Mouse (Mus musculus): ENCODE data around the gene Tmem164. TPM values are rescaled to one million over a fixed set of nuclear protein-coding genes. Genes with fewer than 3 reads are reported as not detected.
A peak's percentile ranks its signal among the peaks of the same experiment; 100 is the strongest.

Tmem164 gene
- total RNA-seq, 2 experiments from 2014 or later, result 52.2 to 69.6 TPM

DNA sequence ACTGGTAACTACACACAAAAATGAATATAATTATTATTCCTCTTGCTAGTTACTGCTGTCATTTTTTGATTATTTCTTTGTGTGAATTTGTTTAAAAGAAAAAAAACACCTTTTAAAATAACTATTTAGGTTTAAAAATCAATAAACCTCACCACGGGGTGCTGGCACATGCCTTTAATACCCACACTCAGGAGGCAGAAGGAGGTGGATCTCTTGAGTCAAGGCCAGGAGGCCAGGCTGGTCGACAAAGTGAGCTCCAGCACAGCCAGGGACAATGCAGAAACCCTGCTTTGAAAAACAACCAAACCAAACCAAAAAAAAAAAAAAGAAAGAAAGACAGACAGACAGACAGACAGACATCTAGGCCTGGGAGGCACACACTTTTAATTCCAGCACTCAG lies 12.1 kb downstream of the Tmem164 start:
- no peak for DNase-seq

DNA sequence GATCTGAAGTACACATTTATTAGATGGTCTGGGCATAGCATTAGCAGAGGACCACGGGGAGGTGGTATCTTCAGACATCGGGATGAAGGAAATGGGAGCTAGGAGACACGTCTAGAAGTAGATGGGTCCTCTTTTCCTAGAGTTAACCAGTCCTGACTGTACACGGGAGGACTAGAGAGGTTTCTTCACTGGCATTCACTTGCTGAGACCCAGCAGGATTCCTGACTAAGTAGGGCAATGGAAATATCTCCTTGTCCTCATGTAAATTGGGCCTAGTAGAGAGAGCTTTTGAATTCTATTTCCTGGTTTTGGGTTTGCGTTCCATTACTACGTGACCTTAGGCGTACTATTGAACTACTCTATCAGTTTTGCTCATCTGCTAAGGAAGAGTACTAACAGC lies 13.1 kb downstream of the Tmem164 start:
- DNase-seq, result no peak

DNA sequence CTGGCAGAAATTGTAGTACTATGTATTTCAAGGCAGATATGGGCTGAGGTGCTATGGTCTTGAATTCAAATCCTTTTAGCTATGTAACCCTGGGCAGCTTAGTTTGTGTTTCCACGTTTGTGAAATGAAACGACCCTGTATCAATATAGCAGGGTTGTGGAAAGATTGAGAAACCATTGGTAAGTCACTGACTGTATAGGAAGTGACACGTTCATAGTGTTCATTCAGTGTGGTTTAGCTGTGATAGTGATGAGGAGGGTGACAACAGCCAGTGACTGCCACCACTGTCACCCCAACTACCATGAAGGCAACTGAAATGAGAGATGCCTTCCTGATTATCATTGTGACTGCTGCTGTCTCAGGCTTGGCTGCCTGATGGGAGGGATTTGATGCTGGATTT lies 13.7 kb downstream of the Tmem164 start:
- DNase-seq, result no peak

DNA sequence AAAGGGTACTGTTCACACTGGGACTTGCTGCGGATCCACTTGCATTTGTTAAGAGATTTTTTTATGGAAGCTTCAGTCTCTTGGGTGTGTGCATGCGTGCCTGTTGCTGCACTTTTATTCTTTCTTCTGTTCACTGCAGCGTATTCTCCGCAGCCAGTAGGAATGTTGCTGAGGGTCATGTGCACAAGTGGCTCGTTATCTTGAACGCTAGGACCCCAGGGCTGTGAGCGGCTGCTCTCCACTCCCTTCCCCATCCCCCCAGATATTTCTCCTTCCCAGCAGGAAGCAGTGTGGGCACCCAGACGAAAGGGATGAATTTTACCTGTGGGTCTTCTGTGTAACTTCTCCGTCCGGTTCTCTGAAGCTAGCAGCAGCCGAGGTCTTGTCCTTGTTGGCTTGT lies 15.6 kb downstream of the Tmem164 start:
- no peak for DNase-seq

DNA sequence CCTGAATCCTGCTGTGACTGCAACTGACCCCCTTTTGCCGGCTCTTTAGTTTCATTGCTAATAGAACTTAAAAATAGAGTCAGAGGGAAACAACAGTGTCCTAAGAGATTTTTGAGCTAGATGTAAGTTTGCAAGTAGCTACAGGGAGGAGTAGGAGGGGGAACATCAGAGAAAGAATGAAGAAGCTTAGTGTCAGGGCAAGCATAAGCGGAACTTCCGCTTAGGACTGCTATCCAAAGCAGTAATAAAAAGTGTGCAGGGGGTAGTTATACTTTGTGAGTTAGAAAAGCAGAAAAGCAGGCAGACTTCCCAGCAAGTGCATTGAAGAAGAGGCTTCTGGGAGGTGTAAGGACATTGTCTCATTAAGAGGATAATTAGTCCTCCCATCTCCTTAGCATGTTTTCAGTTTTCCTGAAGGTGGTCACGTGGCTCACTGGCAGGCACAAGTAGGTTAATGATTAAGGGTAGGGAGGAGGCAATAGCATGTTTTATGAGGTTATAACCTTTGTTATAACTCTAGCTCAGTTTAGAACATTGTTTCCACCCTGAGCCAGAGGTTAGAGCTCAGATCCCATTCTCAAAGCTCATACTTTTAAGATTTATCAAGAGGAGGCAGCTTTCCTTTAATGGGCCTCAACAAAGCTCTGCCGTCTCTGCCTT lies 16.5 kb downstream of the Tmem164 start:
- no peak for DNase-seq

DNA sequence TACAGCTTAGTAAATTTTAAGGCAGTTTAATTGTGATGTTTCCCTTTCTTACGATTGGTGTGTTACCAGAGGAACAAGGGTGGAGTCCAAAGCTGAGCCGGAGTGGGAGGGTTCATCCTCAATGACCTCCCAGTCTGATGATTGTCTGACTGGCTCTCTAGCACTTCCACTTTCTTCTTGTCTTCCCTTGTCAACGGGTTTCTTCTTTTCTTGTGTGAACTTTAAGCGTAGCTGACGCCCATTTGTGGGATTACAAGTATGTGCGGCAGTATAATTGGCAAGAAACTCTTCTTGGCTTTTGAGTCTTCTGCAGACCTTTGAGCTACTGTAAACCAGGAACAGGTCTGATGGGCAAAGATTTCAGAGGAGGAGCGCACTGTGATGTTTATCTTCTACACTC lies 17.0 kb downstream of the Tmem164 start:
- no peak for DNase-seq

DNA sequence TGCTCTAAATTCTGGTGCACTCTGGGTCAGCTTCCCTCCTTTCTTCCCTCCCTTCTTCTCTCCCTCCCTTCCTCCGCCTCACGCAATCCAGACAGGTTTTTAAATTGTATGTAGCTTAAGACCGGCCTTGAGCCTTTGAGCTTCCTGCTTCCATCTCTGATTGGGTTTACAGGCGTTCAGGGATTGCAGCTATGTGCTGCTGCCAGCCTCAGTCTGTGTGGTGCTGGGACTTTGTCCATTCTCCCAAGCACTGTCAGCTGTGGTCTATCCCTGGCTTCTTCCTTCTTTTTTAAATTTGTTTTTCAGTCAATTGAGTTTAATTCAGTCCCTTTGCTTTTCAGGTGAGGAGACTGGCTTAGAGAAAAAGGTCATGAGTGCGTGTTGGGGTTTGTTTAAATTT lies 20.9 kb downstream of the Tmem164 start:
- no peak for DNase-seq

DNA sequence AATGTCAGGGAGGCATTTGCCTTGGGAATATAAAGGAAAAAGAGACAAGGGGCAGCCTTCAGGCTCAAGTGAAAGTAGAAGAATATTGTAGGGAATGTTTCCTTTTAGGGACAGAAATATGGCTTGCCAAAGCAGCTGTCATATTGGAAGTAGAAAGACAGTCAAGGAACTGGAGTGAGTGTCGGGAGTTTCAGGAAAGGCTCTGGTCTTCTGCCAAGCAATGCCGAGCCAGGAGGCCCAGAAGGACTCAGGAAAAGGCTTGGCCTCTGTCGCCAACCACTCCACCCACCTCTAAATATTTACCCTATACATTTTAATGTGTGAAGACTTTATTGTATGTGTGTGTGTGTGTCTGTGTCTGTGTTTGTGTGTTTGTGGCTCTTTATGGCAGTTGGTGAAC lies 21.4 kb downstream of the Tmem164 start:
- peak; percentile 54 for DNase-seq

DNA sequence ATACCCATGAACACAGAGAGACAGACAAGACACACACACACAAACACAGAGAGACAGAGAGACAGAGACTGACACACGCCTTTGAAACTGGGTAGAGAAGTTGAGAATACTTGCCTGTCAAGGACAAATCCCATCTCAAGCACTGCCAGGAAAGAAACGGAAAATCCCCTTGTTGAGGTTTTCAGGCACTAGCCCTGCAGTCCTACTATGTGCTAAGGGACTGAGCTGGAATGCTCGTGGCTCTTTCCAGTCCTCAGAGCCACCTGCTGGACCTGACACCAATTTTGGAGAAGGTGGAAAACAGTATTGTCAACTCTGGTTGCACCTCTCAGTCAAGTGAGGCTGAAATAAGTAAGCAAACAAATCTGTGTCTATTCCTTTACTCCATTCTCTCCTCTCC lies 22.7 kb downstream of the Tmem164 start:
- DNase-seq, result no peak

DNA sequence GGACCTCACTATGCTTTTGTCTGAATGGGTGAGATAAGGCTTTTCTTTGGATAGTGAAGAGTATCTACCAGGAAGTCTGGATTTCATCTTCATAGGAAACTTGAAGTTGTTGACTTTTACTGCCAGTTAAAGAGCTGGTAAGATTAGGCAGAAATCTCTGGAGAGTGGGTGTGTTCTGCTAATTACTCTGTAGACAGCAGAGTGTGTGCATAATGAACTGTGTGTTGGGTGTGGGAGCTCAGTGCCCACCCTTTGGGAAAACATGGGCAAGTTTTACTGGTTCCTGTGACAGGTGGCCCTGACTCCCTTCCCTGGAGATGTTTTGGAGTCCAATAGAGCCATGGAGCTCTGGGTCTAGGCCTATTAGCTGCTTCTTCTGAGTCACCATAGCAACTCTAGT lies 27.1 kb downstream of the Tmem164 start:
- DNase-seq, result no peak

DNA sequence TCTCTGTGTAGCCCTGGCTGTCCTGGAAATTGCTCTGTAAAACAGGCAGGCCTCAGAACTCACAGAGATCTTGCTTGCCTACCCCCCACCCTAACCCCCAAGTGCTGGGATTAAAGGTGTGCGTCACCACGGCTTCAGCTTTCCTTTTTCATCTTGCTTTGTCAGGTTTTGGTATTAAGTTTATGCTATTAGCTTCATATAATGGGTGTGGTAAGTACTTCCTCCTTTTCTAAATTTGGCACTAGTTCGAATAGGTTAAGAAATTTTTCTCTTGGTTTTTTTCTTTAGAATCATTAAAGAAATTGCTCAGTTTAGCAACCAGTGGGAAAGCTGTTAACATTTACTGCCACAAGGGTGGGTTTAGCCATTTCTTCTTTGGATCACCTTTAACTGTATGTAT lies 34.8 kb downstream of the Tmem164 start:
- DNase-seq, result no peak

DNA sequence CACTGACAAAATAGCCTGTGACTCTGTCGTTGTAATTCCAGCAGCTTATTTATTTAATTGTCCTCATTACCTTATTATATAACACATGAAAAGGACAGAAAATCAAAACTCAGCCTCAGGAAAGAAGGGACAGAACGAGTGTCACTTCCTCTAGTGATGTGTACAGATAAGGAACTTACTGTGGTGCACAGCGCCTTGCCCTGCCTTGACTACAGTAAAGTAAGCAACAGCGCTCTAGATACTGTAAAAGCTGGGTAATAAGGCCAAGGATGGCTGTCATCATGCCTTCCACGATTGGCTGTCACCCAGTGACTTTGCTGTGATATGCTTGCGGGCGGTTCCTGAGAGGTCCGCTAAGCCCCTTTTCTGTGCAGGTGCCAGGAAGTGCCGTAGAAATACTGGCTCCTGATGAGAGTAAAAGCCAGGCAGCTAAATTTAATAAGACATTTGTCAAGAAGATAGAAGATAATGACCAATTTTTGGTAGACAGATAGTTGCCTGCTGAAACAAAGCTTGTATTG lies 36.8 kb downstream of the Tmem164 start:
- DNase-seq, result peak; percentile 25

DNA sequence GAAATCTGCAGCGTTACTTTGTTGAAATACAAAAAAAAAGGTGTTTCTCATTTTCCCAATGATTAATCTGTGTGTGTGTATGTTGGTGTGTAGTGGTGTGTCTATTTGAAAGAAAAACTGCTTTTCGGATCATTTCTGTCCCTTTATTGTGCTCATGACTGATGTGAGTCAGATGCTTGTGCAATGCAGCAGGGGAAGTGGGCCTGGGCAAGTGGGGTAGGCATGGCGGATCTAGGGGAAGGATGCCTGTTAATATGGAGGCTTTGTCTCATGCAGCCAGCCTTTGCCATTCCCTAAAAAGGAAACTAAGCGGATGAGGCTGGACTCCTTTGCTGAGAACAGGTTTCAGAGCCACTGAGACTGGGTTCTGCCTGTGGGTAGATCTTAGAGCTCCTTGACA lies 37.6 kb downstream of the Tmem164 start:
- no peak for DNase-seq

DNA sequence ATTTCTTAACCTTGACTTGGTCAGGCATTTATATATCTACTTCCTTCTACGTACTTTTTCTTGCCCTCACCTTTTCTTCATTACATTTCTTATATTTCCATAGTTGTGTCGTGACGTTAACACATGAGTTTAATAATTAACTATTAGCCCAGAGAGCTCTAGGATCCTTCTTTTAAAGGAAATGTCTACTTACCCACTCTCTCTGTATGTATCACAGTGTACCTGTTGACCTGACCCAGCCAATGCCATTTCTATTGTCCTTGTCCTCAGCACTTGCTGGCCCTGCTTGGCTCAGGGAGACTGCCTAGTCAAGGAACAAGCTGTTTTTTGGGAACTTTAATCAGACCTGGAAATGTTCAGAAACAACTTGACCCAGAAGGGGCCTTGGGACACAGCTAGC lies 40.7 kb downstream of the Tmem164 start:
- no peak for DNase-seq

DNA sequence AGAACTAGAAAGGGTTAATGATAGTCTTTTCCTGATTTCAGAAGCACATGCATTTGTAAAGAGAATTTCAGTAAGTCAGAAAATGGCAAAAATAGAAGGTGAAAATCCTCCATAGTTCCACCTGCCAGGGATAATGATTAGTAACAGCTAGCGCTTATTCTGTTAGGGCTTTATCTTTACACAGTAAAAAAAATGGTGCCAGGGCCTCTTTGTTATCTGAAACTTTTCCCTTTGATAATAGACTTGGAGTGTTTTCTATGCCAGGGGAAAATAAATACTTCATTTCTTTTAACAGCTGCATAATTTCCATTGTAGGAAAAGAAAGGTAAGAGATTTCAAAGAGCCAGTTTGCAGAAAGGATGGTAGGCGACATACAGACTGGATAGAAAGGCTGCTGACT lies 43.0 kb downstream of the Tmem164 start:
- no peak for DNase-seq

DNA sequence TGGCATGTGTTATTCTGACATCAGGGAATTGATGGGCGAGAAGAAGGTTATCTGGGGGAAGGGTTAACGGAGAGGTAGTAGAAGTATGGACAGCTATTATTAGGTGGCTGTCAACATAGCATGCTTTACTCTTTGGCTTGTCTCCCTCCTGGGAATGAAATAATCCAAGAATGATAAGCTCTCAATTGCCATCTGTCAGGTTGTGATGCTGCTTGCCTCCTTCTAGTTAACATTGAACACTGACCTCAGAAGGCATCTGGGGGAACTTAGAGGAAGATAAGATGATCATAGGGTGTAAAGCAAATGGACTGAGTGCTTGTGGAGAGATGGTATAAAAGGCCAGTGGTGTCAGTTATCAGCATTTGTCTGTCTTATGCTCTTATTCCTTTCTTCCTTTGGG lies 44.4 kb downstream of the Tmem164 start:
- DNase-seq, result no peak

DNA sequence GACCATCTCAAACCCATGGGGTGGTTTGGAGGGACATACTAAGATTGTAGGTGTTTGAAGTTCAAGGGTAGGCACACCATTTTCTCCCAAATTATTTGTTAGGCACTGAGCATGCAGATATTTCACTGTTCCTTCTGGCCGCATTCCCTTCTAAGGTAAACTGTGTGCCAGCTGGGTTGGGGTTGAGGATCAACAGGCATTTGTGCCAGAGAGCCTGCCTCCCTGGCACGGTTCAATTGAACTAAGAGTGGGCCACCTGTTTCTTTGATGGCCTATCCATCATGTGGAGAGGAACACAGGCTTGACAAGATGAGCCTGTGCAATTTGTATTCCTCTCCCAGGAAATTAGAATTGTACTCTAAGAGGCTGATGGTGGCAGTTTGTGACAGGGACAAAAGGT lies 45.1 kb downstream of the Tmem164 start:
- no peak for DNase-seq

DNA sequence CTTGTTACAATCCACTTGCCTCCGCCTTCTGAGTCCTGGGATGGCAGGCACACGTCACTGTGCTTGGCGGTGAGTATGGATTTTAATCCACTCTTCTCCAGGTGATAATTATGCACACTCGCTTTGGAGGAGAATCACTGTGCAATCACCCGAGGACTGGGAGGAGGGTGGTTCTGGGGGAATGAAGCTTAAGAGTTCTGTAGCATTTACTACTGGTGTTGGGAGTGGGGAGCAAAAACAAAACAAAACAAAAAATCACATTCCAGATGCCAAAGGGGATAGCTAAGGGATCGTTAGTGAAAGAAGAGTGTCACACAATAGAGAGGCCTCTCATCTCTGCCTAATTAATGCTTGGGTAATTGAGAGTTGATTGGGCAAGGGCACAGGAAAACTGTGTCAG lies 46.6 kb downstream of the Tmem164 start:
- DNase-seq, result no peak

DNA sequence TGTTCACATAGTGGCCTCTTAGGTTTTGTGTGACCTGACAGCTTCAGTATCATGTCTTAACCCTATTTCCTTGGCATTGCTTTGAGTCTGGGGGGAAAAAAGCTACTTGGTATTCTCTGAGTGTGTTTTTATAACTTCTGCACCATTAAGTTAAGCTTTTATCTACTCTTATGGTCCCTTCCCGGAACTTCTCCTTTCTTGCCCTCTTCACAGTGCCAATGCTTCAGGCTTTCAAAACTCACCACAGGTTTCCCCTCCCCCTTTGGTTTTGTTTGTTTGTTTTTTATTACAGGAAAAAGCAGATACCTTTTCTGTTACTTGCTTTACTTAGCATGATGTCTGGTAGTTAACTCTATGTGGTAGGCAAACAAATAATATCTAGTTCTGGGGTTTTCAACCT lies 47.8 kb downstream of the Tmem164 start:
- DNase-seq, result no peak

DNA sequence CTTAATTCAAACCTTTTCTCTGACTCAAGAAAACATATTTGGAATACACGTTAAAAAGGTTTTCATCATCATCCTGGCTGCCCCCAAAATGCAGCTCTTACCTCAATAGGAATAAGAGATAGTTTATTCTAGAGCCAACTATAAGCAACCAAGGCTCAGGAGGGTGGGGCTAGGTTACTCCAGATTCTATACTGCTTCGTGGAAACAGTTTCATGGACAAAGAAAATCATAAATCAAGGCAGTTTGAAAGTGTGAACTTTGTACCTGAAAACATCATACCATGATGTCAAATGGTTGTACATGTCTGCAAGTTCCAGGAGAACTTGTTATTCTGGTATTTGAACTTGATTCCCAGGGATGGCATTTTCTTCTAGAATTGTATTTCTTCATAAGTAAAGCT lies 48.3 kb downstream of the Tmem164 start:
- no peak for DNase-seq

DNA sequence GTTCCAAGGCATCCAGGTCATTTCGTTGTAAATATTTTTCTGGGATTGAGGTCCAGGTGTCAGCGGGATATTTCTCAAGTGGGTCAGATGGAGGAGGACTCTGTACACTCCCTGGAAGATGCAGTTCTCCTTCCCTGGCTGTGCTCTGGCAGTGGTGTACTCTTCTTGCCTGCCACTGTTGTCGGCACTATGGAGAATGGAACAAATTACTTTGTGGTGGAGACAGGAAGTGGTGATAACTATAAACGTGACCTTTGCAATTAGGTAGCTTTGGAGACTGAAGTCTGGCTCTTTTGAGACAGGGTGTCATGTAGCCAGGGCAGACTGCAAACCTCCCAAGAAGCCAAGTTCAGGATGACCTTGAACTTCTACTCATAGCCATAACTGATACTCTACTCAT lies 55.9 kb downstream of the Tmem164 start:
- no peak for DNase-seq

DNA sequence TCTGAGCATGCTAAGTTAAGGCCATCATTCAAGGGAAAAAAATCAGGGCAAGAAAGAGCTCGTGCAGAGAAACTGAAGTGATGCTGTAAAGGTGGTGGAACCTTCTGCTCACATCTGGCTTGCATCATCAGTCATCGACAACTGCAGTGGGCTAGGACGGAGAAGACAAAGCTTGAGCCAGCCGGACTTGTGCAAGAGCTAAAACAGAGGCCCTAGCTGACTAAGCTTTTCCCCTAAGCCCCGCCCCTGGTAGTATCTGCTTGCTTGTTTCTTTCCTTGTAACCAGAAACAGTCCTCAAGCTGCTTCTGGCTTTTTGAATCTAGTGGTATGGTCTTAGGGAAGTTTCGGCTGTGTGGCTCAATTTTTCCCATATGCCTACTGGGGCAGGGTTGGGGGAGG lies 56.5 kb downstream of the Tmem164 start:
- peak; percentile 15 for DNase-seq

DNA sequence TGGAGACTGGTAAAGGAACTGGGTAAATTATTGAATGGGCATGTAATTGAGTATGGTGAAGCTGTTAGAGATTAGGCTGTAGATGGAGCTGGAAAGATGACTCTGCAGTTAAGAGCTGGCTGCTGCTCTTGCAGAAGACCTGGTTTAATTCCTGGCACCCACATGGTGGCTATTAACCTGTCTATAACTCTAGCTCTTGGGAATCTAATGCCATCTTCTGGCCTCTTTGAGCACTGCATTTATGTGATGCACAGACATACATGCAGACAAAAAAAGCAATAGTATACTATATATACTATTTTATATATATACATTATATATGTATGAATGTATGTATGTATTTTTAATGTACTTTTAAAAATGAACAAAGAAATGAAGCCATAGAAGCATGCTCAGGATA lies 66.2 kb downstream of the Tmem164 start:
- no peak for DNase-seq

DNA sequence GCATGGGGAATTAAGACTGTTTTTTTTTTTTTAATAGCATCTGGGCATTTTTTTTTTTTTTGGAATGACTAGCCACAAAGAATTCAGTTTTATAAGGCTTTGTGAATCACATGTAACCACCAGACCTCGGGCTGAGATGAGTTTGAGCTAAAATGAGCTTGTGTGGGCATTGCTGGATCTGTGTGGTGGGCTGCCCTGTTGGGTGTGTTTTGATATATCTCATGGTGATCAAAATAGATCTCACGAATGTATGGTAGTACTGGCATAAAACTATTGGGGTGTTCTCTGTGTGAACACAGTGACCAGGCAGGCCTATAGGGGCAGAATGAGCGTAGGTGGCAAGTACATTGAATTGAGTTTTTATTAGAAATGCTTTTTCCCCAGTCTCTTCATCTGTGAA lies 67.4 kb downstream of the Tmem164 start:
- no peak for DNase-seq

DNA sequence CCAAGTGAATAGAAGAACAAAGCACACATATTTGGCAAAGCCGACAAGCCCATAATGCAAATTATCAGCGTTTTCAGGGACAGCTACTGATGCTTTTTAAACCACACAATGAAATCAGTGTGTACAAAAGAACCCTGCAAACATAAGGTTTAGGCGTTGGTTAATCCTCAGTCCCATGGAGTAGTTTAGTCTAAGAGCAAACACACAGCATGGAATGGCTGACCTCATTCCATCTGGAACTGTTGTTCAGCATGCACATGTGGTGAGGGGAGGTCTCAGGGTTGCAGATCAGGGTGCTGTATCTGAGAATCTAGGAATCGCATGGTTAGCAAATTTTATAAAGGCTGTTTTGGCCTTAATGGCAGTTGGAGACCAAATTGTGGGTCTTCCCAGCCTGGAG lies 69.6 kb downstream of the Tmem164 start:
- no peak for DNase-seq

Measured in heart, postnatal 4 days (tissue).